Mouse (Mus musculus) T-helper 1 cell (primary cell): Measurements from ENCODE around the gene Krt18.

Experiments
- in situ Hi-C: fragments of 300-600 bp; cut with MboI, MseI; formaldehyde crosslinking; loops from one replicate; pipeline ENCODE4 v1.15.1; 2025; ENCODE audit warnings: high pct_unique_total_duplicates

The Krt18 gene

DNA sequence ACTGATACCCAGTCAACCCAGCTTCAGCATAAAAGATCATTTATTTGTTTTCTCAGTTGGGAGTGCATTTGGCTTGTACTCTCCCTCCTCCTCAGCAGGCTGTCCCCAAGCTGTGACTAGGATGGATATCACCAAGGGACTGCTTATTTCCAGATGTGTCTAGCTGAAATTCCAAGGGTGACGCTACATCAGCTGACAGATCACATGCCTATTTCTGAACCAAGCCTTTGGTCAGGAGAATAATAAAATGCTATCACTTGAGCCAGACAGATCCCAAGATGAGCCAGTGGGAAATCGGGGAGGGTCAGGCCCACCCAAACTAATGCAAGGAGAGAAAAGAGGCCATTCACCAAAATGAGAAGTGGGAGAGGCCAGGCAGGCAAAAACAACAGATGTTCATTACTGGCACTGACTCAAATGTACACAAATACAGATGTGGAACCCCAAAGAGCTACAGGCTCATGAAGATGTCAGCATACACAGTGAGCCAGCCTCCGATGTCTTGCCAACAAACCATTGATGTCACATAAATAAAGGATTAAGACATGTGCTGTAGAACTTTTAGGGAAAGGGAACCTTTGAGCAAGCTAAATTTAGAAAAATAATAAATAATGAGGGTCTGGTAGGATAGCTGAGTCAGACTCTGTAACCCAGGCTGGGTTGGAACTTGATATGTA is 17.3 kb upstream of the Krt18 start:
- in situ Hi-C loops = no loop called here

- in situ Hi-C loops = no loop called here
These were observed 15.7 kb upstream of the Krt18 start for GRCm38 (mm10) chr15:102012260-102012765.

- in situ Hi-C loops = no loop called here
These were observed 14.3 kb upstream of the Krt18 start for GRCm38 (mm10) chr15:102013651-102014050.

DNA sequence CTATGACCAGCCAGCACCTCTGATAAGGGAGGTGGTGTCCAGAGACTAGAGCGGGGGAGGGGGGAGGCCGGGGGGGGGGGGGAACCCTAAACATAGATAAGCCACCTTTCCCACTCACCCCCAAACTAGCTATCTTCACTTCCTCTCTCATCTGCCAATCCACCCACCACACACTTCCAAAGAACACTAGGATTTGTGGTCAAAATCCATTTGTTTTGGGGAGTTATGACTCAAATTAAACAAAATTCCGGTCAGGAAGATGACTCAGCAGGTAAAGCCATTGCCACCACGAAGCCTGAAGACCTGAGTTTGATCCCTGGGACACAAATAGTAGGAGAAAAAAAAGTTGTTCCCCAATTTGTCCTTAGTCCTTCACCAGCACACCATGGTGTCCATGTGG is 13.1 kb upstream of the Krt18 start:
- in situ Hi-C loops = no loop called here

GRCm38 (mm10) chr15:102016096-102016495 is 11.9 kb upstream of the Krt18 start:
- in situ Hi-C loops = no loop called here

- in situ Hi-C loops = no loop called here
These were observed 11.2 kb upstream of the Krt18 start for GRCm38 (mm10) chr15:102016787-102017186.

DNA sequence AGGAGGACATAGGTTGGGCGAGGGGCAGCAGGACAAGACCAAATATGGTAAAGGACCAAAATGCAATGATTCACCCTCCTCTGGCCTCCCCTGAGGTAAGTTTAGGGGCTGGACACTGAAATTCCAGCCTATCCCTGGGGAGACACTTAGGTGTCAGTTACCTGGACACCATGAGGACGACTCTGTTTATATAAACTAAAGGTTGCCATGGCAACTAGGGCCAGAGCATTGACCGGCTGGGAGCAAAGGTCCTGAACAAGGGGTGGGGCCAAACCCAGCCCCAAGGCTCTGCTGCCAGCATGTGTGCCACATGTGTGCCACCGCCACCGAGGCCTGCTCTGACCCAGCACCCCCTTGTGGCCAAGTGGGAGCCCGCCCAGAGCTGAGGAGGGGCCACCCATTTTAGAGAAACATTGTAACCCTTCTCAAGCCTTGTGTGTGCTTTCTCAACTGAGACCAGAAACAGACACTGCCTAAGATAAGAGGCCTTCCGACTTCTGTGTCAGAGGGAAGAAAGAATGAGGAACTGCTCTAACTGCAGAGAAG is 10.0 kb upstream of the Krt18 start:
- in situ Hi-C loops = no loop called here

GRCm38 (mm10) chr15:102022481-102022880 is 5.5 kb upstream of the Krt18 start:
- in situ Hi-C loops = no loop called here

- in situ Hi-C loops = no loop called here
These were observed 4.1 kb upstream of the Krt18 start for GRCm38 (mm10) chr15:102023888-102024287.

GRCm38 (mm10) chr15:102025136-102025872 is 2.7 kb upstream of the Krt18 start:
- in situ Hi-C loops = no loop called here

DNA sequence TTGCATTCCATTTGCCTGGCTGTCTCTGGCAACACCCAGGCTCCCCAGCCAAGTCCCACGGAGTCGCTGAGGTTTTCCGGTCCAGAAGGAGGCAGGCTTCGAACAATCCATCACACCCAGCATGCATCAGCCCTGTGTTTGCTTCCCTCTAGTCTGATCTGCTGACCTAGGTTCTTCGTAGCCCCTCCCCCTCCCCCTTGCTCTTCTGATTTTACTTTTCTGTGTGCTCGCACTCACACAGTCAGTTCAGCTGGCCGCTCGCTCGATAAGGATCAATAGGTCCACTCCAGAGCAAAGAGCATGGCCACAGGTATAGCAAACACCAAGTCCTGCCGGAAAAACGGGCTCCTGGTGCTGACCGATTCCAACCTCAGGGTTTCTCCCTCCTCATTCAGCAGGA is 1.6 kb upstream of the Krt18 start:
- in situ Hi-C loops = no loop called here

GRCm38 (mm10) chr15:102034121-102035053 is 6.4 kb downstream of the Krt18 start:
- in situ Hi-C loops = no loop called here

DNA sequence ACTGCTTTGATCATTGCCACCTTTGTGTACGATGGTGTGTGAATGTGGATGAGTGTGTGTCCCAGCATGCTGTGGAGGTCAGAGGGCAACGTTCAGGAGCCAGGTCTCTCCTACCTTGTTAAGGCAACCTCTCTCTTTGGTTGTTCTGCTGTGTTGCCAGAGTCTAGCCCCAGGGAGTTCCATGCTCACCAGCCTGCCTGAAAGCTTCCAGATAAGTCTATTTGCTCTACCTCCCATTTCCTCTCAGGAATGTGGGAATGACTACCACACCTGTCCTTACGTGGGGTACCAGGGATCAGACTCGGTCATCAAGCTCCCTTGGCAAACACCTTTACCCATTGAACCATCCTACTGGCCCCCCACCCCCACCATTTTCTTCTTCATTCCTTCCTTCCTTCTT is 12.3 kb downstream of the Krt18 start:
- in situ Hi-C loops = no loop called here

- in situ Hi-C loops = no loop called here
These were observed 14.0 kb downstream of the Krt18 start for GRCm38 (mm10) chr15:102041951-102042350.

DNA sequence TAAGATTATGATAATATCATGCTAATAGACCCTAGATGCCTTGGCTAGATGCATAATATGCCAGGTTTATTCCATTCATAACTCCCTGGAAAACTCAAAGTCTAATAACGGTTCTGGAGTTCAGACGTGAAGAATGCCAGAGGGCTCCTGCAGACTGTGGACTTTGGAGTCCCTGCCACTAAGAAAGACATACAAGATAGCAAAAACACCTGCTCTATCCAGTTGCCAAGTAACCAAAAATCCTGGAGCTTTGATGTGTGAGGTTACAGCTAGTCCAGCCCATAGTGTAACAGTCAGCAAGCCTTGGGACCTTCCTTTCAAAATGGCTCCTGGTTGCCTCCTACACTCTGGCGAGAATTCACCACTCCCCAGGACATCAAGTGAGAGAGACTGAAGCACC is 16.8 kb downstream of the Krt18 start:
- in situ Hi-C loops = loop anchor here (5.0 kb wide), 1 partner anchor 507 kb away; no protein-coding TSS in a partner anchor

DNA sequence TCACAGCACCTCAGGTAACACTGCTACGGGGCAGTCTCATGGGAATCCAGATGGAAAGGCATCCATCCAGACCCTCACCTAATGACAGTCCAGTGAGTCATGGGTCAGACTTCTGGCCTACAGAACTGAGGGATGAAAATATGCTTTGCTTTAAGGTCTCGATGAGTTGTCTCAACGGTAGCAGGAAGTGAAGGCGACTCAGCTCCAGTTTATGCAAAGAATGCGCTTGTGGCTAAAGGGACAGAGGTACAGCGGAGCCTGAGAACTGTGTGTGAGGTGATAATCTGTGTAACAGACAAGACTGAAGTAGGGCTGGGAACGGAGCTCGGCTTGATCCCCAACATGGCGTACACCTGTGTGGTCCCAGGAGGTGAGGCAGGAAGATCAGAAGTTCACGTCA is 17.7 kb downstream of the Krt18 start:
- in situ Hi-C loops = loop anchor here (5.0 kb wide), 1 partner anchor 508 kb away; no protein-coding TSS in a partner anchor

- in situ Hi-C loops = loop anchor here (5.0 kb wide), 1 partner anchor 511 kb away; no protein-coding TSS in a partner anchor
These were observed 20.0 kb downstream of the Krt18 start for GRCm38 (mm10) chr15:102048006-102048405.

DNA sequence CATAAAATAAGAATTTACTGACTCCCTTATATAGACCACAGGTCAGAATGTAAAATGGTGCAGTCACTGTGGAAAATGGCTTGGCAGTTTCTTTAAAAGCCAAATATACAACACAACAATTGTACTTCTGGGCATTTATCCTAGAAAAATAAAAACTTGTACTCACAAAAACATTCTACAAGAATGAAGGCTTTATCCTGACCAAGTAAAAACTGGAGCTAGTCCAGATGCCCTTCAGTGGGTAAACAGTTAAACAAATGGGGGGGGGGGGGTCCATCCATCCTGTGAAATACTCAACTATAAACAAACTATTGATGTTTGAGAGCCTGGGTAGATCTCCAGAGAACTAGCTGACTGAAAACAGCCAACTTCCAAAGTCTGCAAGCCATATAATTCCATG is 21.9 kb downstream of the Krt18 start:
- in situ Hi-C loops = loop anchor here (5.0 kb wide), 1 partner anchor 513 kb away; no protein-coding TSS in a partner anchor

- in situ Hi-C loops = no loop called here
These were observed 24.1 kb downstream of the Krt18 start for GRCm38 (mm10) chr15:102051920-102052683.

DNA sequence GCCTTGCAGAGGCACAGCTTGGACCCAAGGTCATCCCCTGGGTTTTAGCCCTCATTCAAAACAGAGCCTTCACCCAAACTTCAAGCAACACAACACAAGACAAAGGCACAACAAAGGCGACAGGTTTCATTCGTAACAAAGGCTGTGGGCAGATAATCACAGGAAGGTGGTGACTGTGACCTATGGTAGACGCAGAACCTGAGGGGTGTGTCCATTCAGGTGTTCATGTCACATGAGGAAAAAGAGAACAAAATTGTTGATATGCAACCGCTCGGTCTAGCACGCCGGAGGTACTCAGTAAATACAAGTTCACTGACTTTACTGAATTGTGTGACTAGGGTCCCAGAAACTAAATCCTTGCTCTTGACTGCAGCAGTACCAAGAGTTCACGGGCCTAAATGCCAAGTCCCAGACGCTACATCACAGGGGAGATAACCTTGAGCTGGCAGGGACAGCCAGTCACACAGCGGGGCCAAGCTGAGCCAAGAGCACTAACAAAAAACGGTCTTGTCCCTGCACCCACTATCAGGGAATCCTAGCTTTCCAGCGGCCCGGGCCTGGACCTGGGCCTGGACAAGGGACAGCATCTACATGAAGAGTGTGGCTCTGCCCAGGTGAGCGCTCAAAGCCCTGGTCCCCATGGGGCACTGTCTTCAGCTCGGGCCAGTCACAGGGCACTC is 28.7 kb downstream of the Krt18 start:
- in situ Hi-C loops = no loop called here
